Mouse (Mus musculus) MEL (cell line): Measurements from ENCODE around the gene Bad. TPM values are rescaled to one million over a fixed set of nuclear protein-coding genes. Genes with fewer than 3 reads are reported as not detected.

Experiments
- DNase-seq: peaks from one replicate; pipeline ENCODE4 v3.0.0; 2011; ENCODE audit warnings: low read depth, low spot score
- H3K27ac ChIP-seq: 2 replicates; pipeline ENCODE4 v1.5.1; 2012; ENCODE audit warnings: low read depth, mild to moderate bottlenecking, control low read depth, low read length, moderate library complexity; ENCODE audit not compliant: control insufficient read depth
- H3K27me3 ChIP-seq, 2 experiments: fragments of 150-350 bp in 1 of 2; sonication (generic) in 1 of 2; 2 replicates each; pipeline ENCODE4 v1.6.1; 2012; ENCODE audit warnings: low read length in 2 of 2, mild to moderate bottlenecking in 2 of 2, improper control_type of control experiment in 1 of 2, moderate library complexity in 1 of 2; ENCODE audit not compliant: insufficient read depth in 2 of 2, control insufficient read depth in 1 of 2
- H3K36me3 ChIP-seq, 2 experiments: 2 replicates each; pipeline ENCODE4 v1.6.1; 2012 to 2014; ENCODE audit warnings: low read length in 2 of 2, improper control_type of control experiment in 1 of 2, inconsistent platforms in 1 of 2, mild to moderate bottlenecking in 1 of 2; ENCODE audit not compliant: insufficient read depth in 2 of 2, control insufficient read depth in 1 of 2
- H3K4me1 ChIP-seq, 2 experiments: fragments of 150-350 bp in 1 of 2; sonication (generic) in 1 of 2; 2 replicates each; pipeline ENCODE4 v1.6.1; 2012; ENCODE audit warnings: low read length in 2 of 2, improper control_type of control experiment in 1 of 2, mild to moderate bottlenecking in 1 of 2; ENCODE audit not compliant: insufficient read depth in 2 of 2, control insufficient read depth in 1 of 2
- H3K4me3 ChIP-seq, 2 experiments: fragments of 150-350 bp in 1 of 2; sonication (generic) in 1 of 2; 2 replicates each; pipeline ENCODE4 v1.5.1; 2012; ENCODE audit warnings: low read depth in 2 of 2, low read length in 2 of 2, mild to moderate bottlenecking in 2 of 2, moderate library complexity in 2 of 2, control low read depth in 1 of 2, improper control_type of control experiment in 1 of 2; ENCODE audit not compliant: control insufficient read depth in 1 of 2, insufficient read depth in 1 of 2
- H3K79me2 ChIP-seq: 2 replicates; pipeline ENCODE4 v1.6.1; 2012; ENCODE audit warnings: mild to moderate bottlenecking, low read length, moderate library complexity; ENCODE audit not compliant: control insufficient read depth, poor library complexity, insufficient read depth
- H3K9ac ChIP-seq: 2 replicates; pipeline ENCODE4 v1.6.1; 2012; ENCODE audit warnings: low read depth, mild to moderate bottlenecking, control low read depth, low read length, moderate library complexity; ENCODE audit not compliant: control insufficient read depth, poor library complexity, severe bottlenecking
- H3K9me3 ChIP-seq: fragments of 150-350 bp; sonication (generic); replicated peaks from 2 replicates; pipeline ENCODE4 v1.6.1; 2012; ENCODE audit warnings: mild to moderate bottlenecking, low read length, improper control_type of control experiment, moderate library complexity; ENCODE audit not compliant: insufficient read depth
- CHD1 ChIP-seq: IDR thresholded peaks from 2 replicates; pipeline ENCODE4 v1.6.1; 2012; ENCODE audit warnings: low read depth, mild to moderate bottlenecking, inconsistent platforms, low read length, improper control_type of control experiment
- CTCF ChIP-seq, 3 experiments: IDR thresholded peaks in 2 of 3; conservative IDR thresholded peaks in 1 of 3; 2 replicates each; pipeline ENCODE4 v1.5.1; 2011 to 2012; ENCODE audit warnings: low read length in 3 of 3, low read depth in 2 of 3, mild to moderate bottlenecking in 2 of 3, improper control_type of control experiment in 1 of 3, inconsistent platforms in 1 of 3, mixed read lengths in 1 of 3, moderate library complexity in 1 of 3; ENCODE audit not compliant: control insufficient read depth in 1 of 3, insufficient read depth in 1 of 3, poor library complexity in 1 of 3, severe bottlenecking in 1 of 3
- E2F4 ChIP-seq: IDR thresholded peaks from 2 replicates; pipeline ENCODE4 v1.6.1; 2011; ENCODE audit warnings: low read depth, low read length, improper control_type of control experiment, borderline replicate concordance
- ETS1 ChIP-seq: IDR thresholded peaks from 2 replicates; pipeline ENCODE4 v1.6.1; 2012; ENCODE audit warnings: low read depth, mild to moderate bottlenecking, inconsistent platforms, low read length, improper control_type of control experiment, moderate library complexity
- GABPA ChIP-seq: IDR thresholded peaks from 2 replicates; pipeline ENCODE4 v1.6.1; 2012; ENCODE audit warnings: low read depth, mild to moderate bottlenecking, inconsistent platforms, low read length, improper control_type of control experiment, moderate library complexity
- JUND ChIP-seq: IDR thresholded peaks from 2 replicates; pipeline ENCODE4 v1.6.1; 2011; ENCODE audit warnings: low read depth, mild to moderate bottlenecking, improper control_type of control experiment, low read length
- MAZ ChIP-seq: IDR thresholded peaks from 2 replicates; pipeline ENCODE4 v1.6.1; 2012; ENCODE audit warnings: low read depth, mild to moderate bottlenecking, inconsistent platforms, low read length, improper control_type of control experiment
- MEF2A ChIP-seq: IDR thresholded peaks from 2 replicates; pipeline ENCODE4 v1.6.1; 2014; ENCODE audit warnings: low read depth, mild to moderate bottlenecking, inconsistent platforms, low read length, improper control_type of control experiment; ENCODE audit not compliant: poor library complexity, insufficient replicate concordance, severe bottlenecking; ENCODE audit errors: extremely low read depth
- MXI1 ChIP-seq: IDR thresholded peaks from 2 replicates; pipeline ENCODE4 v1.6.1; 2011; ENCODE audit warnings: mild to moderate bottlenecking, low read depth, low read length, improper control_type of control experiment
- MYB ChIP-seq: IDR thresholded peaks from 2 replicates; pipeline ENCODE4 v1.6.1; 2011; ENCODE audit warnings: mild to moderate bottlenecking, low read depth, low read length, improper control_type of control experiment
- POLR2AphosphoS2 ChIP-seq: IDR thresholded peaks from 2 replicates; pipeline ENCODE4 v1.6.1; 2011; ENCODE audit warnings: low read length, improper control_type of control experiment
- POLR2AphosphoS5 ChIP-seq: IDR thresholded peaks from 2 replicates; pipeline ENCODE4 v1.6.1; 2012; ENCODE audit warnings: low read depth, borderline replicate concordance, mild to moderate bottlenecking, inconsistent platforms, low read length, moderate library complexity, mixed read lengths
- RAD21 ChIP-seq: IDR thresholded peaks from 2 replicates; pipeline ENCODE4 v1.6.1; 2011; ENCODE audit warnings: mild to moderate bottlenecking, low read depth, low read length, improper control_type of control experiment
- SIN3A ChIP-seq: IDR thresholded peaks from 2 replicates; pipeline ENCODE4 v1.6.1; 2012; ENCODE audit warnings: low read length, improper control_type of control experiment, inconsistent platforms
- TAL1 ChIP-seq: IDR thresholded peaks from 2 replicates; pipeline ENCODE4 v1.6.1; 2012; ENCODE audit warnings: mild to moderate bottlenecking, inconsistent platforms, low read length, moderate library complexity, mixed read lengths
- ZMIZ1 ChIP-seq: IDR thresholded peaks from 2 replicates; pipeline ENCODE4 v1.6.1; 2012; ENCODE audit warnings: low read depth, mild to moderate bottlenecking, inconsistent platforms, low read length, improper control_type of control experiment, moderate library complexity
- polyA plus RNA-seq, 2 experiments: library from polyadenylated mRNA; stranded (reverse) in 1 of 2; unstranded in 1 of 2; fragments of >175 nt in 1 of 2; fragments of >200 nt in 1 of 2; gene quantifications; 2 replicates each; pipeline versions ENCODE4 v1.2.1 to v1.2.4; 2012; ENCODE audit warnings: low replicate concordance in 2 of 2, low read depth in 1 of 2; ENCODE audit not compliant: insufficient read length in 2 of 2, insufficient read depth in 1 of 2, missing spikeins in 1 of 2
- total RNA-seq: library from RNA; depleted of rRNA; stranded (reverse); fragments of 300-350 nt; gene quantifications from 2 replicates; pipeline ENCODE4 v1.2.3, GENCODE M21; 2012

The Bad gene
- total and polyA plus RNA-seq, 3 experiments = 51.7 to 69.7 TPM; not detected in 1

DNA sequence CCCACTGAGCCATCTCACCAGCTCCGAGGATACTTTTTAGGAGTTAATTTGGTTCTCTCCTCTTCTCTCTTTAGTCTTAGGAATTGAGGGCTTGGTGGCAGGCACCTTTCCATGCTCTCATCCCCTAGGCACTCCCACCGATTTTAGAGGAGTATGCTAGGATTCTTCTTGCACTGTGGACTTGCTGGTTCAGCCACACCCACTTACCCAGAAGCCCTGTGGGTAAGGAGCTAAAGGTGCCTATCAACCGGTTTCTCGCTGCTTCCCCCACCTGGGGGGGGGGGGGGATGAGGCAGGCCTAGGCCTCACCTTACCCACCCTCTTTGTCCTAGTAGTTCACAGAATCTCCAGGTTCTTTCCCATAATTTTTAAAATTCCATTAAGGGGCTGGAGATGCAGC, 6.1 kb downstream of the Bad start:
- peaks cover 0 to 9% of the 10 kb centered on the region in 2 experiments; a peak in 2 of 4 replicates for H3K4me1 ChIP-seq
- H3K9me3 ChIP-seq = no peaks in the 10 kb centered on the region
- H3K79me2 ChIP-seq = peaks cover 3% of the 10 kb centered on the region; the same call in 1 of the 2 replicates
- H3K36me3 ChIP-seq = peaks cover 0 to 4% of the 10 kb centered on the region in 2 experiments; a peak in 1 of 4 replicates
- no peak overlapping the region for H3K4me3 ChIP-seq
- no peak overlapping the region for H3K9ac ChIP-seq
- H3K27me3 ChIP-seq = no peaks in the 10 kb centered on the region
- no peak overlapping the region for H3K27ac ChIP-seq
- no peak for DNase-seq
- TF ChIP-seq MEF2A (no peak), ZMIZ1 (no peak), MAZ (no peak), JUND (no peak), SIN3A (no peak), GABPA (no peak), ETS1 (no peak), CHD1 (no peak), MXI1 (no peak), POLR2AphosphoS2 (no peak), POLR2AphosphoS5 (no peak)

DNA sequence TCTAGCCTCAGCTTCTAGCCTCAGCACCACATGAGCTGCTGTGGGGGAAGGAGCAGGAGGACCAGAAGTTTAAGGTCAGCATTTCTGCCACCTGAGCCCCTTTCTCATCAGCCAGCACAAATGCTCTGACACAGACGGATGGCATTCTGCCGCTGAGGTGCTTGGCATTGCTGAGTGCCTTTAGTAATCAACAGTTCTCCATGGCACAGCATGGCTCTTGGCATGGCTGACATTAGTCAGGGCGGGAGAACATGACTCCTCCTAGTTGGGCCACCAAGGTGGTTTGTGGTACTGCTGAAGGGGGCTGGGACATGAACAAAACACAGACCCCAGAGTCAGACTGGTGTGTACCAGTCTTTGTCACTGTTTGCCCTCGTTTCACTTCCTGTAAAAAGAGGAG, 6.5 kb downstream of the Bad start:
- no peak overlapping the region for H3K9ac ChIP-seq
- H3K36me3 ChIP-seq = peaks cover 0 to 6% of the 10 kb centered on the region in 2 experiments; a peak in 1 of 4 replicates
- H3K4me1 ChIP-seq = 0 out of 4 replicates have a peak, but pooled peaks cover 0 to 6% of the 10 kb centered on the region in 2 experiments
- peaks cover 1% of the 10 kb centered on the region; the same call in 1 of the 2 replicates for H3K79me2 ChIP-seq
- H3K27ac ChIP-seq = no peak overlapping the region
- H3K27me3 ChIP-seq = no peaks in the 10 kb centered on the region
- no peak overlapping the region for H3K4me3 ChIP-seq
- no peak for DNase-seq
- no peak for TF ChIP-seq TAL1
- no peak for TF ChIP-seq E2F4
- no peak for TF ChIP-seq GABPA
- no peak for TF ChIP-seq CTCF (IDR thresholded peaks at IDR 0.05 in 2 of 3, conservative IDR thresholded peaks at IDR 0.05 in 1 of 3; ENCODE audit: control insufficient read depth in 1 of 3, insufficient read depth in 1 of 3, low read depth in 2 of 3, low read length in 3 of 3, poor library complexity in 1 of 3, severe bottlenecking in 1 of 3)
- TF ChIP-seq ETS1 = no peak
- no peak for TF ChIP-seq RAD21
- no peak for TF ChIP-seq MEF2A
- no peak for TF ChIP-seq MYB
- H3K9me3 ChIP-seq = no peaks in the 10 kb centered on the region
